Mouse (Mus musculus): ENCODE measurements around the gene March6.

DNA sequence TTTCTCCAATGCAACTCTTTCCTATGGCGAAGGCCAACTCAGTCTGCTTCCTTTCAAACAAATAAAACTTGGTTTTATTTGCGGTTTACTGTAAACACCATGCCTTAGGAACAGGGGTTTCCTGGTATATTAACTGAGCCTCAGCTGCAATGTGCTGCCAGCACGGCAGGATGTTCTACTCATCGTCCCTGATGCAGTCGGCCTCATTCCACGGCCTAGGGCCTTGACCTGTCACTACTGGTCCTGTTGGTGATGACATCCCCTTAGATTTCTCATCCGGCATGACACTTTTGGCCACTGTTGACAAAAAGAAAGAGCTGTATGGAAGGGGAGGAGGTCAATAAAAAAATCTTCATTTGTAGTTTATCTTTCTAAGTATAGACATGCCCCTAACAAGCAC lies 72.8 kb downstream of the March6 start:
- TF ChIP-seq GATA1 (IDR thresholded peaks at IDR 0.05; ENCODE audit: low read length) (no peak), TAL1 (IDR thresholded peaks at IDR 0.05; ENCODE audit: low read length) (no peak)
